Mouse (Mus musculus) E14TG2a.4 (cell line): ENCODE data around the gene Eif2b5.
A peak's percentile ranks its signal among the peaks of the same experiment; 100 is the strongest.
"Not testable (repeated sequence)": the region's sequence is repeated elsewhere in the genome, so short reads cannot be mapped to it uniquely, and the experiment has no call there.

Source experiments
- H3K27me3 ChIP-seq: 2 replicates; pipeline ENCODE4 v1.6.1; 2014; ENCODE audit warnings: low read length, control low read depth; ENCODE audit not compliant: insufficient read depth
- H3K36me3 ChIP-seq: 2 replicates; pipeline ENCODE4 v1.6.1; 2014; ENCODE audit warnings: low read length, control low read depth; ENCODE audit not compliant: insufficient read depth
- H3K4me1 ChIP-seq: replicated peaks from 2 replicates; pipeline ENCODE4 v1.6.1; 2014; ENCODE audit warnings: low read depth, low read length, control low read depth
- H3K4me3 ChIP-seq: replicated peaks from 2 replicates; pipeline ENCODE4 v1.5.1; 2014; ENCODE audit warnings: mild to moderate bottlenecking, low read length
- H3K9me3 ChIP-seq: 2 replicates; pipeline ENCODE4 v1.6.1; 2014; ENCODE audit warnings: low read length, control low read depth
- CTCF ChIP-seq: conservative IDR thresholded peaks from 2 replicates; pipeline ENCODE4 v1.5.1; 2014; ENCODE audit warnings: low read length
- NANOG ChIP-seq: IDR thresholded peaks from 2 replicates; pipeline ENCODE4 v1.6.1; 2014; ENCODE audit warnings: borderline replicate concordance, low read length, mixed read lengths
- POU5F1 ChIP-seq: IDR thresholded peaks from 2 replicates; pipeline ENCODE4 v1.6.1; 2014; ENCODE audit warnings: low read length, borderline replicate concordance

Eif2b5 gene

DNA sequence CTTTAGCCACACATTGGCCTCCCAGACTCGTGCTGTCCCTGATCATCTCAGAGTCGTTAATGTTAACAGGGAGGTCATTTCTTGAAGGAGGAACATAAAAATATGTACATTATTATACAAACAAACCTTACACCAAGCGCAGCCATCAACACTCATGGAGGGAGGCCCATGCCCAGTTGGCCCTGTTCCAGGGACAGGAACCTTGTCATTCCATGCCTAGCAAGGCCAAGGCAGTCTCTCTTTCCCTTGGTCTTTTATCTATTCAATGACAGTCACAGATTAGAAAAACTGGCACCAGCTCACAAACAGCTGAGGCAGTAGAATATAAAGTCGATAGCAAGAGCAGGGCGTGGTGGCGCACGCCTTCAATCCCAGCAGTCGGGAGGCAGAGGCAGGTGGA lies 24.4 kb upstream of the Eif2b5 start:
- H3K9me3 ChIP-seq: peaks cover 17% of the 10 kb centered on the region
- H3K36me3 ChIP-seq: no peaks in the 10 kb centered on the region
- H3K27me3 ChIP-seq: no peaks in the 10 kb centered on the region
- no peak overlapping the region for H3K4me3 ChIP-seq
- H3K4me1 ChIP-seq: peaks cover 48% of the 10 kb centered on the region
- TF ChIP-seq POU5F1: no peak
- no peak for TF ChIP-seq NANOG
- no peak for TF ChIP-seq CTCF

GRCm38 (mm10) chr16:20474786-20475185 lies 23.8 kb upstream of the Eif2b5 start:
- Histone ChIP-seq H3K4me1 (peaks cover 48% of the 10 kb centered on the region), H3K36me3 (no peaks in the 10 kb centered on the region), H3K9me3 (peaks cover 20% of the 10 kb centered on the region), H3K4me3 (0 out of 2 replicates have a peak overlapping the region, but pooled peaks have one; percentile 17), H3K27me3 (no peaks in the 10 kb centered on the region)
- TF ChIP-seq CTCF (no peak), POU5F1 (no peak), NANOG (no peak)

- no peak overlapping the region for H3K4me3 ChIP-seq
- peaks cover 51% of the 10 kb centered on the region for H3K4me1 ChIP-seq
- H3K9me3 ChIP-seq: peaks cover 20% of the 10 kb centered on the region
- H3K27me3 ChIP-seq: no peaks in the 10 kb centered on the region
- TF ChIP-seq POU5F1: no peak
- TF ChIP-seq NANOG: no peak
- no peak for TF ChIP-seq CTCF
- H3K36me3 ChIP-seq: no peaks in the 10 kb centered on the region
Observed at GRCm38 (mm10) chr16:20475335-20475734, 23.3 kb upstream of the Eif2b5 start.

GRCm38 (mm10) chr16:20476857-20477256 lies 21.8 kb upstream of the Eif2b5 start:
- Histone ChIP-seq H3K27me3 (no peaks in the 10 kb centered on the region), H3K9me3 (peaks cover 20% of the 10 kb centered on the region), H3K4me3 (no peak overlapping the region), H3K36me3 (no peaks in the 10 kb centered on the region), H3K4me1 (peaks cover 53% of the 10 kb centered on the region)
- no peak for TF ChIP-seq NANOG
- no peak for TF ChIP-seq POU5F1
- no peak for TF ChIP-seq CTCF

GRCm38 (mm10) chr16:20477270-20477669 lies 21.3 kb upstream of the Eif2b5 start:
- no peaks in the 10 kb centered on the region for H3K27me3 ChIP-seq

DNA sequence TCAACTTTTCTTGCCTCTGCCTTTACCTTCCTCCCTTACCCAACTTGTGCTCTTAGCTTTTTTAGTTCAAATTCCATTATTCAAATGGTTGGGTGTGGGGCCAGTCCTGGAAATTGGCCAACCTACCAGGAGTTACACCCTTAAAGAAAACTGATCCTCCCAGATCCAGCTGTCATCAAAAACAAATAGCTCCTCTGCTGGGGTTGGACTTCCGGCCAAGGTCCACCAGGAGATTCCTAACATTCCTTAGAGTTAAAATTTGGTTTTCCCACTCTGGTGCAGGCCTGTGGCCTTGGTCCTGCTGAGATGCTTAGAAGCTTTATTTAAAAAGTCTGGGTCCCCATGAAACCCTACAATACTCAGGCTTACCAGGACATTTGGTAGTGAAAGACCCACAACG lies 20.1 kb upstream of the Eif2b5 start:
- Histone ChIP-seq H3K9me3 (peaks cover 20% of the 10 kb centered on the region), H3K4me3 (no peak overlapping the region), H3K4me1 (peaks cover 49% of the 10 kb centered on the region), H3K27me3 (no peaks in the 10 kb centered on the region), H3K36me3 (no peaks in the 10 kb centered on the region)
- TF ChIP-seq CTCF (no peak), NANOG (no peak), POU5F1 (no peak)

More at GRCm38 (mm10) chr16:20477270-20477669, 21.3 kb upstream of the Eif2b5 start:
- no peaks in the 10 kb centered on the region for H3K36me3 ChIP-seq
- no peak overlapping the region for H3K4me3 ChIP-seq
- peaks cover 20% of the 10 kb centered on the region for H3K9me3 ChIP-seq
- TF ChIP-seq NANOG (no peak), CTCF (no peak), POU5F1 (no peak)
- peaks cover 53% of the 10 kb centered on the region for H3K4me1 ChIP-seq

- not testable (repeated sequence) for H3K4me3 ChIP-seq, H3K36me3 ChIP-seq, H3K27me3 ChIP-seq
- peaks cover 20% of the 10 kb centered on the region for H3K9me3 ChIP-seq
- H3K4me1 ChIP-seq: peaks cover 47% of the 10 kb centered on the region
Observed at GRCm38 (mm10) chr16:20479026-20479760, 19.4 kb upstream of the Eif2b5 start.

GRCm38 (mm10) chr16:20480115-20480514 lies 18.5 kb upstream of the Eif2b5 start:
- 0 out of 2 replicates have a peak, but pooled peaks have one; percentile 13 for TF ChIP-seq POU5F1
- no peak for TF ChIP-seq NANOG
- TF ChIP-seq CTCF: peak; percentile 21; the same call in 1 of the 2 replicates
- Histone ChIP-seq H3K36me3 (no peaks in the 10 kb centered on the region), H3K9me3 (peaks cover 20% of the 10 kb centered on the region), H3K4me1 (peaks cover 47% of the 10 kb centered on the region), H3K27me3 (no peaks in the 10 kb centered on the region), H3K4me3 (no peak overlapping the region)

DNA sequence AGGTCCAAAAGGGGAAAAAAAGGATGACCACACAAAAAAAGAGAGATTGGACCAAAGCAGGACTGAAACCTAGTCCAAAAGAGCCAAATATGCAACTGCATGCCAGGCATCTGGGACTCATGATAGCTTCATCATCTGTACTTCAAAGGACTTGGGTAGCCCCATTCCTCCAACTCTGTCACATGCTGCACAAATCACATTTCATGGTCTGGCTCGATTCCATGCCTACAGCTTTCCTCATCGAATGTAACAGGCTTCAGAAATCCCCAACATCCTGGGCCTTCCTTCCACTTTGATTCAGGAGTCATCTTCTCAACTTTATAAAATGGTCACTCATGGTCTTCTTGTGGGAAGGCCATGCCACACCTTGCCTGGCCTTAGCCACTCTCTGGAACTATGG lies 16.9 kb upstream of the Eif2b5 start:
- Histone ChIP-seq H3K27me3 (no peaks in the 10 kb centered on the region), H3K4me1 (peaks cover 39% of the 10 kb centered on the region), H3K9me3 (peaks cover 25% of the 10 kb centered on the region), H3K36me3 (no peaks in the 10 kb centered on the region), H3K4me3 (no peak overlapping the region)
- TF ChIP-seq CTCF (no peak), NANOG (no peak), POU5F1 (no peak)

- H3K27me3 ChIP-seq, H3K4me3 ChIP-seq, H3K36me3 ChIP-seq: not testable (repeated sequence)
- peaks cover 15% of the 10 kb centered on the region for H3K9me3 ChIP-seq
- peaks cover 29% of the 10 kb centered on the region for H3K4me1 ChIP-seq
Observed at GRCm38 (mm10) chr16:20483716-20484115, 14.9 kb upstream of the Eif2b5 start.
